Mouse (Mus musculus): ENCODE measurements at regions not wholly inside any gene's neighbourhood (a gene's known extent, or its start where the extent isn't known, plus 50 kb on each side); places are given as distances from the start of the nearest gene placed in this dataset.

DNA sequence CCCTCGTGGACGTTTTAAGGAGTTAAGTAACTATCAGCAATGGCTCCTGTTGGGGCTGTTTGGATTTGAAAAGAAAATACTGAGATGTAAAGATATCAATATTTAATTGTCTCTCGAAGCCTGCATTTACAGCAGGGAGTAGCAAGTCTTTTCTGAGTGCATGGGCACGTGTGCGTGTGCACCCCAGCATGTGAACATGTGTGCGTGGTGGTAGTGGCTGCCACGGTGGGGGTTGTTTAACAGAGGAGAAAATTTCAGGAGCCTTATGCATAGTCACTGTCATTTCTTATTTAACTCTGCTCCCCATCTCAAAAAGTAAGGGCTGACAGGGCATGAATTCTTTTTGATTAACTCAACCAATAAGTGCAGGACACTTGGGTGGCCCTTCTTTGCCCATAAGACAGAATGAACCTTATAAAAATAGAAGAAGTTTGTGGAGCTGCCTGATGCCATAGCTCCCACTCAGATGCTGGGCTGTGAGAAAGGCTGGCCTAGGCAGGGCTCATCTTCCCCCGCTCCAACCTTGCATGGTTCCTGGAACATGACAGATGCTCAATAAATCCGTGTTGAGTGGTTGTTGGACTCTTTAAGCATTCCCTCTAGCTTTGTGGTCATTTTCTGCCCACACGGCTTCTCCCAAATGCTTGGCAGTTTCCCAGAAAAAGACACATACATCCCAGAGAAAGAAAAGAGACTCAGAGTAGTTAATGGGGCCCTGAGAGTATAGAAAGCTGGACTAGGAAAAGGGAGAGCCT, 294.2 kb upstream of the Gm4791 start:
- no peak overlapping the region for H3K4me2 ChIP-seq
- whole genome bisulfite sequencing = 51% methylated on average over 10 of the region's 10 CpGs
- H3K9me3 ChIP-seq = no peaks in the 10 kb centered on the region
- H3K36me3 ChIP-seq (replicated peaks) = no peaks in the 10 kb centered on the region
- no peak overlapping the region for H3K27ac ChIP-seq
- H3K27me3 ChIP-seq (replicated peaks) = no peaks in the 10 kb centered on the region
- peaks cover 25% of the 10 kb centered on the region for H3K4me1 ChIP-seq
- no peak for ATAC-seq (replicated peaks)
- H3K9ac ChIP-seq = no peak overlapping the region
- no peak overlapping the region for H3K4me3 ChIP-seq

DNA sequence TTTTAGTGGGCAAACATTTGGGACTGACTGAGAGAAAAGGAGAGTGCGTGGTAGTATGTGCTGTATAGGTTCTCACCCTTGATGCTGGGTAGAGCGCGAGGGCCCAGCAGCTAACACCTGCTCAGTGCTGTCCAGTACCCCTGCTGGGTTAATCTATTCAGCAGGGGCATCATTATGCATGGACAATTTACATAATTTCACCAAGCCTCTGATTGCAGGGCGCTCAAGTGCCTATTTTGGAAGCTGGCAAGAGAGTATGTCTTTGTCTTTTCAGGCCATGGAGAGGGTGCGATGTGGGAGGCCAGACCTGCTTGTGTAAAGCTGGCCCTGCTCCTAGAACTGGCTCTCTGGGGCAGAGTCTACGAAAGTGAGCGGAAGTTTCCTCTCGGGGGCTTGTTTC, 294.9 kb upstream of the Gm4791 start:
- peak; percentile 39; the same call in 1 of the 2 replicates for ATAC-seq (replicated peaks)
- H3K9me3 ChIP-seq = no peaks in the 10 kb centered on the region
- WGBS = 31% methylated on average over 8 of the region's 8 CpGs
- peaks cover 25% of the 10 kb centered on the region for H3K4me1 ChIP-seq
- no peak overlapping the region for H3K4me2 ChIP-seq
- H3K36me3 ChIP-seq (replicated peaks) = no peaks in the 10 kb centered on the region
- H3K27me3 ChIP-seq (replicated peaks) = no peaks in the 10 kb centered on the region
- H3K27ac ChIP-seq = peak overlapping the region; percentile 23; the same call in 1 of the 2 replicates
- H3K9ac ChIP-seq = no peak overlapping the region
- H3K4me3 ChIP-seq = no peak overlapping the region

DNA sequence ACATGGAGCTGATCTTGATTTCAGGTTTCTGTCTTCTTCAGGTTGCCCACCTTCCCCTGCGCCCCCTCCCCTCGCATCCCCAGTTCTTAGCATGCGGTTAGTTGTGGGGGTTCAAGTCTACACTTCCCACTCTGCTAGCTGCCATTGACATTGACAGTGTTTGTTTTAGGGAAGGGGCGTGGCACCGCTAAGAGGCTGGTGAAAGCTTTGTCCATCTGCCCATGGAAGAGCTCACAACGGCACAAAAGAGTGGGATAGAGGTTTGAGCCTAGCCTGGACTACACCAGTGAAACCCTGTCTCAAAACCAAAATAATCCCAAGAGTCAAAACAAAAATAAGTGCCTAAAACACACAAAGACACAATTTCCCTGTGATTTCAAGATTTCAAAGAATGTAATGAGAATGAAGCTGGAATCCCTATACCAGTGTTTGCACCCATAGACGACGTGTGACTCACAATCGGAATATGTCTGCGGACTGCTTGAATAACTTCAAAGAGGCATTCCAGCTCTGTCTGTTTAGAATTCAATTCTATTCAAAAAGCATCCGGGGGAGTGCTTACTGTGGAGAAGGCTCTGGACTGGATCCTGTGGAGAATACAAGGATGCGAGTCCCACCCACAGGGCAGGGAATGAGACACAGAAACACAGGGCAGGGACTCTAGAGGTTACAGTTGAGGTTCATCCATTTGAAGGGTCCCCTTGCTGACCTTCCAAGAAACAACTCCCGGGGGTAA, 295.5 kb upstream of the Gm4791 start:
- no peak overlapping the region for H3K4me3 ChIP-seq
- H3K4me2 ChIP-seq = no peak overlapping the region
- WGBS = 30% methylated on average over 13 of the region's 13 CpGs
- H3K36me3 ChIP-seq (replicated peaks) = no peaks in the 10 kb centered on the region
- peak; percentile 45; the same call in 1 of the 2 replicates for ATAC-seq (replicated peaks)
- peaks cover 25% of the 10 kb centered on the region for H3K4me1 ChIP-seq
- no peak overlapping the region for H3K9ac ChIP-seq
- H3K27ac ChIP-seq = peak overlapping the region; percentile 49
- no peaks in the 10 kb centered on the region for H3K27me3 ChIP-seq (replicated peaks)
- no peaks in the 10 kb centered on the region for H3K9me3 ChIP-seq

DNA sequence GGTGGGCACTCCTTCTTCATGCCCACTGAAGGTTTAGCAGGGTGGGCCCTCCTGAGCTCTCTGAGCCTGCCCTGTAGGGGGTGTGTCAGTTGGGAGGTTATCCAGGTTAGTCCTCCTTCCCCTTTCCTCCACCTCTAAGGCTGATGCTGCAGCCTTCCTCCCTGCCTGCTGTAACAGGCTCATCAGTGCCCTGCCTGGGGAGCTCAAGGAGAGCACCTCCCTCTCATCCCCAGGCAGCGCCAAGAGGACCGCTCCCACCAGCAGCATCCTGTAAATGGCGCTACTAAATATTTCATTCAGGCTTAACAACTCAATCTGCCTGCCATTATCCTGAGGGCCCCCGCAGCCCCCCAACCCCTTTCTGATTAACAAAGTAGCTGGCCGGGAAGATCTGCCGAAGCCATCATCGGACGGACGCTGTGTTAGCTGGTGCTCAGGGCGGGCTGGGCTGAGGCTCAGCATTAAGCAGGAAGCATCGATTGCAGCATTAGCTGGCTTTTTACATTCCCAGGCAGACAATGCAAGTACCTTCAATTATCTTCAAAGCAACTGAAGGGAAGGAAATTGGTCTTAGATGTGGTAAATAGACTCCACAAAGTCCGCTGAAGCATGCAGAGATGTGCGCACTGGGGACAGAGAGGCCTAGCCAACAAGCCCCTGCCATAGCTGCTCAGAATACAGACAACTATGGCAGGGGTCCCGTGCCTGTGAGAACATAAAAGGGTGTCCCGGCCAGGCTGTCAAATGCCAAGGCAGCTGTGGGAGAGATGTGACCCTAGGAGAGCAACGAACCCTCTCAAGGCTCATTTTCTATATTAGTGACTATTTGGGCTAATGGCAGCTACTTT, 296.3 kb upstream of the Gm4791 start:
- H3K4me1 ChIP-seq = peaks cover 25% of the 10 kb centered on the region
- ATAC-seq (replicated peaks) = peak; percentile 60; the same call in 1 of the 2 replicates
- WGBS = 17% methylated on average over 16 of the region's 16 CpGs
- no peaks in the 10 kb centered on the region for H3K36me3 ChIP-seq (replicated peaks)
- H3K4me2 ChIP-seq = peak overlapping the region; percentile 22
- H3K27ac ChIP-seq = peak overlapping the region; percentile 56
- H3K27me3 ChIP-seq (replicated peaks) = no peaks in the 10 kb centered on the region
- H3K9me3 ChIP-seq = no peaks in the 10 kb centered on the region
- no peak overlapping the region for H3K9ac ChIP-seq
- H3K4me3 ChIP-seq = no peak overlapping the region

DNA sequence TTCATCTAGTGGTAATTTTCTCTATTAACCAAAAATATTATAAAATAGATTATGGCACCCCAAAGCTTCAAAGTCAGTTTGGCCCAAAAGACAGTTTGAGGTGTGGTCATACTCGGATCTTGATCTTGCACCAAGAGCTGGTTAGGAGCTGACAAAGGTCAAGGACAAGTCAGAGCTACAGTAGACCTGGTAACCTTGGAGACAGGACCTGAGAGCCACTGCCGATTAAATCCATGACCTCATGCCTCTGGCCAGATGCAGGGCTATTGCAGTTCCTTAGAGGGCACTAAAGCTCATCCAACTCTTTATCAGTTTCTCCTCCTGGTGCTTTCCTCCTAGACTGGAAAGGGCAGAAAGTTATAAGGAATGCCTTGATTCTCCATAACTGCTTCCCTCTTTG, 302.4 kb upstream of the Gm4791 start:
- ATAC-seq (replicated peaks) = no peak
- Histone ChIP-seq H3K27me3 (replicated peaks) (no peaks in the 10 kb centered on the region), H3K9ac (no peak overlapping the region), H3K4me1 (no peaks in the 10 kb centered on the region), H3K9me3 (no peaks in the 10 kb centered on the region), H3K4me3 (no peak overlapping the region), H3K27ac (no peak overlapping the region), H3K36me3 (replicated peaks) (no peaks in the 10 kb centered on the region), H3K4me2 (no peak overlapping the region)
- WGBS = 87% methylated on average over 2 of the region's 2 CpGs

DNA sequence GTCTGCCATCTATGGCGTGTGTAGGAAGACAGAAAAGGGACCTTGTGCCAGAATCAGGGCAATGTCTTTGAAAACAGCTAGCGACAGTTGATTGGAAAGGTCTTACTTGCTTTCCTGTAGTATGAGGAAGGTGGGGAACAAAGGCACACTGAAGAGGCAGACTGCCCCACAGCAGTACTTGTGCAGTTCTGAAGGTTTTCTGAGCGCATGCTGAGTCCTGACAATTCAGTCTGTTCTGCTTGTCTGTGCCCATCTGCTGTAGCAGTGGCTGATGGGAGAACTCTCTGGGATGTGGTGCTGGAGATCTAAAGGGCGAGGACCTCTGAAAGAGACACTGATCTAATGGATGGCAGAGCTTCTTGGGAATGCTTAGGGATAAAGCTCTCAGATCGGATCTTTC, 309.2 kb upstream of the Gm4791 start:
- Histone ChIP-seq H3K9me3 (no peaks in the 10 kb centered on the region), H3K4me3 (no peak overlapping the region), H3K9ac (no peak overlapping the region), H3K36me3 (replicated peaks) (no peaks in the 10 kb centered on the region), H3K27me3 (replicated peaks) (no peaks in the 10 kb centered on the region), H3K4me1 (no peaks in the 10 kb centered on the region), H3K4me2 (no peak overlapping the region), H3K27ac (no peak overlapping the region)
- WGBS = 53% methylated on average over 5 of the region's 5 CpGs
- ATAC-seq (replicated peaks) = no peak

DNA sequence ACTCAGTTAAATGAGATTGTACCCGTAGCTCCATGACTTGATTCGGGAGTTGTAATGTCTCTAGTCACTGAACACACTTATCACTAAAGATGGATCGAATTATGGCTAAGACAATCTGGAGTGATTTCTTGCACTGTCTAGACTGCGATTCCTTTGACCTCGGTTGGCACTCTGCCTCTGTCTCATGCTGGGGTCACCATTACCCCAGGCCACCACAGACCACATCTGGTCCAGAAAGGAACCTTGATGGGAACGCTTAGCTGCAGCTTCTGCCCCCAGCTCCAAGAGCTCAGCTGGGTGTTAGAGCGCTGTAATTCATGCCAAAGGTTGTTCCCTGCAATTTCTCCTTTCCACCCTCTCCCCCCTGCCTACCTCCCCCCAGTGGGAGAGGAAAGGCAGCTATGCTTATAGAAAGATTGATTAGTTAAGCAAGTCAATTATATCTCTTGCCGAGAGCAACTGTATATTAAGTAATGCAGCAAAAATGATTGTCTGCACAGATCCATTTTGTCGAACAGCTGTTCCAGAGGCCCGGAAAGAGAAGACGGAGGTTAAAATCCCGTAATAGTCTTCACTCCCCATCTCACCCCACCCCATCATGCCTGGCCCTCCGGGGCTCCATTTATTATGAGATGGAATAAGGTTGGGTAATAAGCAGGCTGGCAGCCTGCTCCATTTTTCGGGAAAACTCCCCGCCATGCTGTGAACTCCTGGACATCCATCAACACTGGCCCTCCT, 314.3 kb upstream of the Gm4791 start:
- H3K27me3 ChIP-seq (replicated peaks) = no peaks in the 10 kb centered on the region
- no peaks in the 10 kb centered on the region for H3K9me3 ChIP-seq
- H3K36me3 ChIP-seq (replicated peaks) = no peaks in the 10 kb centered on the region
- no peak overlapping the region for H3K4me3 ChIP-seq
- WGBS = 74% methylated on average over 15 of the region's 15 CpGs
- ATAC-seq (replicated peaks) = no peak
- no peak overlapping the region for H3K9ac ChIP-seq
- no peak overlapping the region for H3K4me2 ChIP-seq
- H3K4me1 ChIP-seq = no peaks in the 10 kb centered on the region
- H3K27ac ChIP-seq = no peak overlapping the region

DNA sequence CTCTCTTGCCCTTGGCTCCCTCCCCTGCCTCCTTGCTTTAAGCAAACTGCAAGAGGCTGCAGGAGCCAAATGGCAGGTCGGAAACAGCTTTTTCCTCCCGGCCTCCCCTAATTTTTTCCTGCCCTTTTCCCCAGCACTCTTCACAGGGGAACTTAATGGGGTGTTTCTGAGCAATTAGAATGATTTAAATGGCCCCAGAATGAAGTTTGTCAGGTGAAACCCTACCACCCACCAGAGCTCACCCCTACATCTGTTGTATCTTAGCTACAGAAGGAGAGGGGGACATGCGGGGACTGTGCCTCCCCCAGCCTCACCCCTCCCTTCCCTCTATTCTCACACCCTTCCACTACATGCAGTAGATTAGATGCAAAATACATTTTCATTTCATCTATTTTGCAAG, 326.5 kb upstream of the Gm4791 start:
- no peaks in the 10 kb centered on the region for H3K36me3 ChIP-seq (replicated peaks)
- H3K4me2 ChIP-seq = no peak overlapping the region
- H3K4me3 ChIP-seq = no peak overlapping the region
- peaks cover 5% of the 10 kb centered on the region; the same call in 1 of the 2 replicates for H3K4me1 ChIP-seq
- ATAC-seq (replicated peaks) = no peak
- H3K27ac ChIP-seq = no peak overlapping the region
- no peaks in the 10 kb centered on the region for H3K9me3 ChIP-seq
- H3K9ac ChIP-seq = no peak overlapping the region
- WGBS = 66% methylated on average over 3 of the region's 3 CpGs
- no peaks in the 10 kb centered on the region for H3K27me3 ChIP-seq (replicated peaks)

DNA sequence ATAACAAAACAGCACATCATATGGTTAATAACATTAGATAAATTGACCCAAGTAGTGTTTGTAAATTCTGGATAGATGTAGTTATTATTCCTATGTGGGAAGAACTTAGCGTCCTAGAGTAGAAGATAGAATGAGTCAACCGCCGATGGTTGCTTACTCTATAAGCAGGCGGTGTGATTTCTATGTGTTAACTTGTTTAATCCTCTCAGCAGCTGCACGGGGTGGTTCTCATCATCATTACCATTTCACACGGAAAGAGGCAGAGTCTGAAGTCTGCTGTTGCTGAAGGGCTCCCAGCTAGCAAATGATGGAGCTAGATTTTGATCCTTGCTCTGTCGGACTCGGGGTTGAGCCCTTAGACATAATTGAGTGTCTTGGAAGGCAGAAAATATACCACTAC, 334.6 kb upstream of the 4931429L15Rik start:
- 84% methylated on average over 8 of the region's 8 CpGs for WGBS
- Histone ChIP-seq H3K4me3 (no peak overlapping the region), H3K4me1 (0 out of 2 replicates have a peak, but pooled peaks cover 3% of the 10 kb centered on the region), H3K9ac (no peak overlapping the region), H3K9me3 (no peaks in the 10 kb centered on the region), H3K27me3 (replicated peaks) (no peaks in the 10 kb centered on the region), H3K4me2 (no peak overlapping the region), H3K27ac (no peak overlapping the region), H3K36me3 (replicated peaks) (no peaks in the 10 kb centered on the region)
- no peak for ATAC-seq (replicated peaks)

DNA sequence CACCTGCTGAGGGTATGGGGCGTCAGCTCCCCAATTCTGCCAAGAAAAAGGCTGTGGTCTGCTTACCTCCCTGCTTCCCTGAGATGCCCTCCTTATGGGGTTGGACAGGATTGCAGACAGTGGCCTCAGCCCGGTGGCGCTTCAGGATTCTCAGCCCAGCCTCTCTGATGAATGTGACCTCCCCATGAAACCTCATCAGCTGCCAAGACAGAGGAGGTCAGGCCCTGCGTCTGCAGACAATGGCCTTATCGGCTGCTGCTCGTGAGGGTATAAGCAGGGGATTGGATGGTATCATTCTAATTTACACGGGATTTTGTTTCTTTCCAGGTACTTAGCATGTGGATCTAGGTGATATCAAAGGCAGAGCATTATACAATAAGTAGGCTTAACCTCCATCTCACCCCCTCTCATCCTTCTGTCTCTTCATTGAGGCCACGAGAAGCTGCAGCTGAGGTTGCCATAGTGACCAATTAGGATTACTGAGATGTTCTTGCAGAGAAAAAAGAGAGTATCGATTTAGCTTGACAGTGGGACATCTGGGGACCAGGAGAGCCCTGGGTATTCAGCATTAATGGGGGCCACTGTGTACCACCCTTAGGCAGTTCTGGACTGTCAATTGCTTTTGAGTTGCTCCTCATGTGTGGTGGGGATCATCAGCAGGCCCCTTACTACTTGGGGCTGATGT, 327.6 kb upstream of the 4931429L15Rik start:
- peak; percentile 62 for ATAC-seq (replicated peaks)
- Histone ChIP-seq H3K27ac (peak overlapping the region; percentile 57), H3K4me2 (no peak overlapping the region), H3K9me3 (no peaks in the 10 kb centered on the region), H3K36me3 (replicated peaks) (no peaks in the 10 kb centered on the region), H3K4me1 (peaks cover 19% of the 10 kb centered on the region), H3K9ac (no peak overlapping the region), H3K4me3 (no peak overlapping the region), H3K27me3 (replicated peaks) (no peaks in the 10 kb centered on the region)
- 13% methylated on average over 9 of the region's 9 CpGs for WGBS

DNA sequence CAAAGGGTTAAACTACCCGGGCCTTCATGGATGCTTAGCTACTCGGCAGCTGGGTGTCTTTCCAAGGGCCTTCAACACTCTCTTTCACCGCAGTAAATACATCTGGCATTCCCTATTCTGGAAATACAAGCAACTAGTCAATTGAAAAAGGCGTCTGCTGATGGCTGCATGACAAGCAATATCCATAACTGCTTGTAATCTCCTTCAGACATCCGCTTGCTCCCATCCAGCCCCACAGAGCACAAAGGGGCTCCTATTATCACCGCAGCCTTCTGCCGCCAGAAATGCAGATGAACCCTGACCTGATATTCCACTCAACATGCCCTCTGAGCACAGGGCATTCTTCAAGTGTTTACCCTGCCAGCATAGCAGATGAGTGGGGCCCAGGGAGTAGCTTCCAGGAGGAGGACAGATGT, 325.7 kb upstream of the 4931429L15Rik start:
- no peak overlapping the region for H3K4me2 ChIP-seq
- peak overlapping the region; percentile 14; the same call in 1 of the 2 replicates for H3K27ac ChIP-seq
- no peak overlapping the region for H3K9ac ChIP-seq
- H3K9me3 ChIP-seq = no peaks in the 10 kb centered on the region
- H3K36me3 ChIP-seq (replicated peaks) = no peaks in the 10 kb centered on the region
- WGBS = 10% methylated on average over 7 of the region's 7 CpGs
- H3K4me1 ChIP-seq = peaks cover 19% of the 10 kb centered on the region
- no peaks in the 10 kb centered on the region for H3K27me3 ChIP-seq (replicated peaks)
- no peak for ATAC-seq (replicated peaks)
- no peak overlapping the region for H3K4me3 ChIP-seq
